Mouse (Mus musculus) embryo, embryonic 9.5 days (tissue): ENCODE data around the gene Ltbp2.
A peak's percentile ranks its signal among the peaks of the same experiment; 100 is the strongest.

Experiments used
- DNase-seq: peaks from one replicate; pipeline ENCODE4 v3.0.0-alpha.2; 2017; ENCODE audit errors: extremely low spot score

Ltbp2 gene

DNA sequence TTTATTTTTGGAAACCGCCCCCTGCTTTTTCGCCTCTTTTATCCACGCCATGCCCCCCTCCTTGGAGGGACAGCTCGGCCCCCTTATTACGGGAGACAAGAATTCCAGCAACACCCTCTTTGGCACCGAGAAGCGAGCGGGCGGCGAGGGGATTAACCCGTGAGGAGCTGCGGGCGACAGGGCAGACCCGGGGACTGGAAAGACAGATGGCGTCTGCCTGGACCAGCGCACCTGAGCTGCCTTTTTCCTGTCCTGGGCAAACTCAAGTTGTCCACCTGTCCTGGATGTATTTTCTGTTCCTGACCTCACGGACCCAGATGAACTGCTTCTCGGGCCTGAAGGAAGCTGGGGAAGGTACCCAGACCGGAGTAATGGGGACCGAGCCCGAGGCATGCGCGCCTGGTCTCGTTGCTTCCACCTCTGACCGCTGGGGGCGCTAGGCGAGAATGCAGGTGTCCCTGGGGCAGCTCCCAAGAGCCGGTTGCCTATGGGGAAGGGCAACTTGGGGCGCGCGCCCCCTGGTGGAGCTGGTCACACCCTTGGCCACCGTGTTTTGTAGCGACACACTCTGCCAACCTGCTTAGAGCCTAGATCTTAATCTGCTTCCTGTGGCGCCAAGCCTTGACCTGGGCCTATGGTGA, at the start of gene Ltbp2:
Gene Ltbp2, minus strand, starts transcription at position 52 of the 641 bp plus-strand sequence.
- DNase-seq, result peak; percentile 83

GRCm38 (mm10) chr12:84924324-84924723, 48.0 kb upstream of the Ltbp2 start:
- DNase-seq, result no peak

GRCm38 (mm10) chr12:84921881-84922419, 45.6 kb upstream of the Ltbp2 start:
- no peak for DNase-seq

- no peak for DNase-seq
These were observed 42.5 kb upstream of the Ltbp2 start for GRCm38 (mm10) chr12:84918809-84919208.

DNA sequence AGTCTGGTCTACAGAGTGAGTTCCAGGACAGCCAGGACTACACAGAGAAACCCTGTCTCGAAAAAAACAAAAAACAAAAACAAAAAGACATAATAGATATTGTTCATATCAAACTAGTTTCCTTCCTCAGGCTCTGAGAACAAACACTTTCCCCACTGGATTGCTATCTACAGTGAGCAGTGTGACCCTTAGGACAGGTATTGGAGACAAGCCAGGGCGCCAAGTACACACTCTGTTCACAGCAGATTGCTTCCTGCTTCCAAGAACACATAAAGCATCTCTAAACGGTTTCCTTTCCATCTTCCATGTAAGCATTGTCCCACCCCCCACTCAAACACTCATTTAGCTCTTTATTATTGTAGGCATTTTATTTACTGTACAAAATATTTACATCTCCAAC, 41.5 kb upstream of the Ltbp2 start:
- DNase-seq, result no peak

DNA sequence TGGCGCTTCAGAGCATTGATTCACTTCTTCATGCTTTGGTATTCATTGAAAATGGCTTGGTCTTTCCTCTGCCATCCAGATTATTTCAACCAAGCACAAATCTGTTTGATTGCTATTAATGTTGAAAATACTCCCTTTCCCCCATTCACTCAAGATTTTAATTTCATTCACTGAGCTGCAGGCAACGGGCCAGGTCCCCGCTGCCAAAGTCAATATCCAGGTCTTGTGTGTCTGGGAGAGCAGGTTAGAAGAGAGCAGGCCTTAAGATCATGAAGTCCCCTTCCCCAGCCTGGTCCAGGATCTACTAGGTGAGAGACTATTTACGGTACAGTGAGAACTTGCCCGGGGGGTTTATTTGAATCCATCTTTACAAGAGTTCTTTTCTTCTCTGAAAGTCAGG, 38.6 kb upstream of the Ltbp2 start:
- DNase-seq, result no peak

DNA sequence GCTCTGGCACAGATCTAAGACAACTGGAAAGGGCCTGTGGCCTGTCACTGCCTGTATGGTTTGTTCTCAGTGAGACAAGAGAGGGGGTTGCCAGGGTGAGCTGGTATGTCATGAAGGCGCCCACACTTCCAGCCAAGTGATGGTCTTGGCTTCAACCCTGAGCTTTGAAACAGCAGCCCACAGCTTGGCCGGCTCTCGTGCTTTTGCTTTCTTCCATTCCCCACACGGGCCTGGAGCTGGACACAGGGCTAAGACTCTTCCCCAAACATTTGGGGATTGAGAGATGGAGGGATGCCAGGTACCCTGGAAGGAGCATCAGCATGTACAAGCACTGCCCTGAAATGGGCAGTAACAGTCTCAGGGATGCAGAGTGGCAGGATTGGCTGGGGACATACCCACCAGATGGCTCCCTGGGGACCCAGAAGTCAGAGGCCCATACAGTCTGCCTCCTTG, 36.3 kb upstream of the Ltbp2 start:
- DNase-seq, result no peak

DNA sequence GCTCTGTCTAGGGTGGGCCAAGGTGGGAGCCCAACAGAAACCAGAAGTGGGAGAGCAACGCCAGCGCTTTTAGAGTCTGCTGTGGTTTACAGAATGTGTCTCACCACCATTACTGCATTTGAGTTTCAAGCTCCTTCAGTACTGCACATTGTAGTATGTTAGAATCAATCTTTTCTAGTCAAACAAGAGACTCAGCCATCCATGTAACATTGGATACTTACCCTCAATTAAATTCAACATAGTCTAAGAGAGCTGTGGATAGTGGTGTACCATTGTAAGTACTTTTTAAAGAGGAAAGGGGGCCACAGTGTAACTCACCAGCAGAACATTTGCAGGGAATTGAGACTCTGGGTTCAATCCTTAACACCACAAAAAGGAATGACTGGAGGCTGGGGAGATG, 35.3 kb upstream of the Ltbp2 start:
- no peak for DNase-seq

GRCm38 (mm10) chr12:84910066-84910465, 33.7 kb upstream of the Ltbp2 start:
- no peak for DNase-seq

DNA sequence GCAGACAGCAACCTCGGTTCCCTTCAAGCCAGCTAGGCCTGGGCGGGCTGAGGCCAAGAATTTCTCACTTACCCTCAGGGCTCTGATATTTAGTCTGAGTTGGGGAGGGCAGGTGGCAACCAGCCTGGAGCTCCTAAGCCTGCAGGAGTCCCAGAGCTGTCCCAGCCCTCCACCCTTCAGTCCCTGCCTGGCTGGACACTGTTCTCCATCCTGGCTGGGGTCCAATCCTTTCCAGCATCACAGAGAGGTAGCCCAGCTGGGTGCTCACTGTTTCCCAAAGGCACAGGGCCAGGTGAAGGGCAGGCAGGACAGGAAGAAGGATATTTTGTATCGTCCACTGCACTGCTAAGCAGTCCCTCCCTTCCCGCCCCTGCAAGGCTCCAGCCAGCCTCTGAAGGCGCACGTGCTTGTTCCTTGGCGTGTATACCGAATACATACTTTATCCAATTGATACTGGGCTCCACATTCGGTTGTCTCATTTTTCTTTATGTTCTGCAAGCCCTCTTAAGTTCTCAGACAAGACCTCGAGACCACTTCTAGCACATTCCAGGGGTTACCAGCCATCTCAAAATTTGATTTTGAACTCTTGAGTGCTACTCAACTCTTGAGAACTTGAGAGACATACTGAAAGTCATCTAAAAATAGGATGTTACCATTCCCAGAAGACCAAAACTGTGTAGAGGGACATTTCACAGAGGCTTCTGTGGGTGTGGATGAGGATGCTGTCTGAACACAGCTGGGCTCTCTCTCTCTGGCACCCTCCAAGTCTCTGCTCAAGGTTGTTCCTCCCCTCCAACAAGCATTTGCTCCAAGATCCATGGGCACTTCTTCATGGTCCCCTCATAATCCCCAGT, 31.5 kb upstream of the Ltbp2 start:
- DNase-seq, result no peak

GRCm38 (mm10) chr12:84907024-84907626, 30.8 kb upstream of the Ltbp2 start:
- DNase-seq, result no peak

DNA sequence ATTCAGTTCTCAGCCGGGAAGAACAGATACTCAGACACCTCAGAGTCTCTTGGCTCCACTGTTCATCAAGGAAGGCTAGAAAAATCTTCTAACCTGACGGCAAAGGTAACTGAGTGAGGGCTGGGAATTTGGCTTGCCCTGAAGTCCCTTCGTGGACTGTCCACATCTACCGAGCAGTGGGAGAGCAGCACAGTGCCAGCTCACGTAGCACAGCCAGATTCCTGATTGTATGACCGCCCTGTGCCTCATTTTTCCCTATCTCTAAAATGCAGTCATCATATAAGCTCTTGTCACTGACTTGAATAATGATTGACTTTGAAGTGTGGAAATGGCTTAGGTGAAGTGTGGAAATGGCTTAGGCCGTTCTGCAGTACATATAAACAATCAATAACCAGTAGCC, 28.1 kb upstream of the Ltbp2 start:
- no peak for DNase-seq

- DNase-seq, result no peak
These were observed 24.0 kb upstream of the Ltbp2 start for GRCm38 (mm10) chr12:84900317-84900716.

- DNase-seq, result no peak
These were observed 21.0 kb upstream of the Ltbp2 start for GRCm38 (mm10) chr12:84897322-84897721.

DNA sequence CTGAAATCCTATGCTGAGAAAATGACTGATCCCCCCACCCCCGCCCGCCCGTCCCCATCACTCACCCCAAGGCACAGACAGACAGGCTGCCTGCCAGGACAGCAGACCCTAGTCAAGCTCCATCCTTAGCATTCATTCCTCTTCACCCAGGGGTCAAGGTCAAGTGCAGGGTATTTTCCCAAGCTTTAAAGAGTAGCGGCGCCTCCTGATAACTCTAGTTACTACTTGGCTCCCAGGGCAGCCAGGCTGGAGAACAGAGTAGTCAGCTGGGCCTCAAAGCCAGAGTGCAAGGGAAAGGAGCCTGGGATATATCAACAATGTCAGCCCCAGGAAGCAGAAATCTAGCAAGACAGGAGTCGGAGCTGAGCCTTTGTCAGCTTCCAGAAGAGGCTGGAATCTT, 19.9 kb upstream of the Ltbp2 start:
- no peak for DNase-seq

GRCm38 (mm10) chr12:84893648-84894628, 17.6 kb upstream of the Ltbp2 start:
- DNase-seq, result no peak

DNA sequence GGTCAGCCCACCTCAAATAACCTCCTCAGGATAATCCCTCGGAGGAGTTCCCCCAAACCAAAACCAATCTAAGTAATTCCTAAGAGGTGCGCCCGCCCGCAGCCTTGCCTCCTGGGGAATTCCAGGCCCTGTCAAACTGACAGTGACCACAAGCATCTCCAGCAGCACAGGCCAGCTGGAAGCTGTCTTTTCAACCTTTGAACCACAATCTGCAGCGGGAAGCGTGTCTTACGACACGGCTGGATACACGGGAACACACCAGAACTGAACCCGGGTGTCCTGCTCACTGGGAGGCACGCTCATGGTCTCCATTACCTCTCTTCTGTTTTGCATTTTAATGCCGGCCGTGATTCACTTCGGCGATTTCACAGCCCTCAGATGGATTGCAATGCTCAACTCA, 14.0 kb upstream of the Ltbp2 start:
- no peak for DNase-seq

- no peak for DNase-seq
These were observed 9.0 kb upstream of the Ltbp2 start for GRCm38 (mm10) chr12:84885107-84885876.

GRCm38 (mm10) chr12:84884423-84885076, 8.2 kb upstream of the Ltbp2 start:
- no peak for DNase-seq

DNA sequence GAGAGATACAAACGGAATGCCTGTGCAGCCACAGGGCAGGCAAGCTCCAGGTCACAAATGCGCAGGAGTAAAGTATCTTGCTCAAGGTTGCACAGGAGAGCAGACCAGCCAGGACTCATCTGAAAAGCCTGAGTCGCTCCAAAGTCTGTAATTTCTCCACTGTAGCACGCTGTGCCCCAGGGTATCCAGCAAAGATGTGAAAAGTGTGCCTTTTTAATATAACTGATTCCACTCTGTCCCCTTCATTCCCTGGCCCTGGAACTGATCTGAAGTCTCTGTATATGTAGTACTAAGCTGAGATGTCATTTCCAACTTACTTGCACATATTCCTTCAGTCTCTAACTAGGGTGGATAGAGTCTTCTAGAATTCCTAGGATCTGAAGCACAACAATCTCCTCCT, 6.5 kb upstream of the Ltbp2 start:
- no peak for DNase-seq
